Mouse (Mus musculus) embryo, embryonic 11.5 days (tissue): ENCODE measurements at regions not wholly inside any gene's neighbourhood (a gene's known extent, or its start where the extent isn't known, plus 50 kb on each side); places are given as distances from the start of the nearest gene placed in this dataset.

Source experiments
- DNase-seq: peaks from one replicate; pipeline ENCODE4 v3.0.0-alpha.2; 2012; ENCODE audit warnings: low read depth, low spot score

- no peak for DNase-seq
Observed at GRCm38 (mm10) chr17:64916657-64917056, 80.8 kb upstream of the 4930583I09Rik start.

GRCm38 (mm10) chr17:64915708-64916107 is 79.8 kb upstream of the 4930583I09Rik start:
- DNase-seq = no peak

- no peak for DNase-seq
Observed at GRCm38 (mm10) chr17:64915025-64915424, 79.2 kb upstream of the 4930583I09Rik start.

DNA sequence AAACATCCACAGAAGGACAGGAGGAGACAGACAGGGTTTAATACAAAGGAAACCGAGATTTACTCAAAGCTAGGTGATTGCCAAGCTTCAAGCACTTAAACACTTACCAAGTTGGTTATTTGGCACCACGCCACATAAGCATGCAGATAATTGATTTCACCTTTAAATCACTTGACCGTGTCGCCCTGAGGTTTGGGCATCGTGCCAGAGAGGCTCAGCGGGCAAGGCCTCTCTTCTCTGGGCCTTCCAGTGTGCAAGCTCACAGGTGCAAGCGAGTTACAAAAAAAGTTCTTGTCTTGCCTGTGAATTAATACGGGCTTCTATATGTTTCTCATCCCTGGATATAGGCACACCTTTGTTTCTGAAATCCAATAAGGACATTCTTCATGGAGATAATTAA is 78.4 kb upstream of the 4930583I09Rik start:
- no peak for DNase-seq

- DNase-seq = no peak
Observed at GRCm38 (mm10) chr17:64908671-64909070, 72.8 kb upstream of the 4930583I09Rik start.

DNA sequence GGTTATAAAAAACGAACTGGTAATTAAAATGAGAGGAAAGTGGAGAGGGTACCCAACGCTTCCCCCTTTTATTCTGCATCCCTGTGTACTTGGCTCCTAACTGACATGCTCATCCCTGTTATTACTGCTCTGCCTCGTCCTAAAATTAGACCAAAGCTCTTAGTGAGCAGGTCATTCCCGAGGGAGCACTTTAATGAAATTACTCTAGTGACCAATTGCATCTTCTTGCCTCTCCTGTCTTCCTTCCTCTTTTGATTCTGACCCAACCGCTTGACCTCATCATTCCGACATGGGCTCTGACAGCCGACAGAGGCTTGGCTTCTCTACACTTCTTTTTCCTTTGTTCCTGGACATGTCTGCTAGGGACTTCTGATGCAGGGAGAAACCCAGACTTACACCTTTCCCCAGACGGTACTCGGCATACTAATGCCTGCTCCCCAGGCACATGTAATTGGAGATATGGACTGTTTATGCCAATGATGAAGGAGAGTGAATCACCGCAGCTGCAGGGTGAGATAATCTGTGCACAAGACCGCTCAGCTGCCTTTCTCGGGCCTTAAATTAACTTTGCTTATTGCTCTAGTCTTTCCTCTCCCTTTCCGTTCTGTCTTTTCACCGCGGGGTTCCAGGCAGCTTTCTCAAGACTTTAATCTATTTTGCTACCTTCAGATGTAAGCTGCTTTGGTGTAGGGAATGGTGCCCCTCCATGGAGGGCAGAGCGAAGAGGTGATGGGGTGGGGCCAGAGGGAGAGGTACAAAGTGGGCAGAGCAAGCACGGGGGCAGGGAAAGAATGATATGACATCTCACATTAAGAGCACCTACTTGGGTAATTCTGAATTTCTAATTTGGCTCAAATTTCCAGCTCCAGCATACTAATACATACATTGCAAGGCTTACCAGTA is 66.1 kb upstream of the 4930583I09Rik start:
- no peak for DNase-seq

DNA sequence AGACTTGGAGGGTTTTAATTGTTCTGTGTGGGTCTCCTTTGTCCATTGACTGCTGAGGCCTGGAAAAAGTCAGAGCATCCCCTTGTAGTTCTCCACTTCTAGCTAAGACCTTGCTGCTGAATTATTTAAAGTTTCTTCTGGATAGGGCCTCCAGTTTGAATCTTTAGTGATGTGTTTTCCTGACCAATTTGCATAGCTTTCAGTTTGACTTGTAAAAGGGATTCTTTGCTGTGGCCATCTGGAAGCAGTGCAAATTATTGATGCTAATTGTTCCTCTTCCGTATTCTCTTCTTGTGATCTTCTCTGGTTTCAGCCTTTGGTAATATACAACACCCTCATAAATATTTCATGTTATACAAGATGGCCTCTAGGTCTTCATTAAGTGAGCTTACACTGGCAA is 61.6 kb upstream of the 4930583I09Rik start:
- DNase-seq = no peak

- DNase-seq = no peak
Observed at GRCm38 (mm10) chr17:64895886-64896285, 60.0 kb upstream of the 4930583I09Rik start.

DNA sequence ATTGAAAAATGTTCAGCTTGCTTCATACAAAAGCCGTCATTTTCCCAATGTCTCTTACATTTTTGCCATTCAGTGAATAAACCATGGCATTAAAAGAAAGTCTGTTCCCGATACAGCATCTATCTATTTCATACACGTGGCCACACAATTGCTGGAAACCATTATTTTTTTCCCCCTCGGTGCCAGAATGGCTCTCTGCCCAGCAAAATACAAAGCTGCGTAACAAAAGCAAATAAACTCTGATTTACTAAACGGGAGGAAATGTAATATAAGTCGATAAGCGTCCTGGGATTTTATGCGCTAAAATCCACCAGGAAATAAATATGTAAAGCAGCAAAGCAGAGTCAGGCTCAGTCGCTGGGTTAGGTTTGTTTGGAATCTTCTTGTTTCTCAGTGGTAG is 59.6 kb upstream of the 4930583I09Rik start:
- no peak for DNase-seq

- DNase-seq = no peak
Observed at GRCm38 (mm10) chr17:64893182-64893902, 57.5 kb upstream of the 4930583I09Rik start.
